Mouse (Mus musculus) myocyte (in vitro differentiated cells): ENCODE results near the gene Gm49601. TPM values are rescaled to one million over a fixed set of nuclear protein-coding genes. Genes with fewer than 3 reads are reported as not detected.

Experiments
- H3K27me3 ChIP-seq: one replicate; pipeline ENCODE4 v1.6.1; 2011; ENCODE audit not compliant: control insufficient read depth, insufficient read depth, insufficient read length
- H3K36me3 ChIP-seq: one replicate; pipeline ENCODE4 v1.6.1; 2011; ENCODE audit not compliant: control insufficient read depth, insufficient read depth
- H3K4me2 ChIP-seq: one replicate; pipeline ENCODE4 v1.6.1; 2011; ENCODE audit warnings: low read depth, control low read depth
- H3K4me3 ChIP-seq: one replicate; pipeline ENCODE4 v1.5.1; 2011; ENCODE audit warnings: mild to moderate bottlenecking, control low read depth, moderate library complexity
- H3K79me2 ChIP-seq: one replicate; pipeline ENCODE4 v1.6.1; 2011; ENCODE audit not compliant: control insufficient read depth, insufficient read depth
- H3ac ChIP-seq: one replicate; pipeline ENCODE4 v1.6.1; 2011; ENCODE audit not compliant: control insufficient read depth, insufficient read length
- CEBPB ChIP-seq: IDR thresholded peaks from 2 replicates; pipeline ENCODE4 v1.6.1; 2011; ENCODE audit warnings: mild to moderate bottlenecking, moderate library complexity; ENCODE audit not compliant: poor library complexity, insufficient read depth, severe bottlenecking
- E2F4 ChIP-seq: IDR thresholded peaks from one replicate; pipeline ENCODE4 v1.6.1; 2011; ENCODE audit warnings: mild to moderate bottlenecking, control low read depth, moderate library complexity; ENCODE audit not compliant: insufficient read depth
- MAX ChIP-seq: IDR thresholded peaks from one replicate; pipeline ENCODE4 v1.6.1; 2011; ENCODE audit warnings: low read depth, mild to moderate bottlenecking, control low read depth
- MYOD1 ChIP-seq, 3 experiments: IDR thresholded peaks; one replicate each; pipeline ENCODE4 v1.6.1; 2011; ENCODE audit warnings: control low read depth in 2 of 3, low read depth in 2 of 3, mild to moderate bottlenecking in 2 of 3, moderate library complexity in 1 of 3; ENCODE audit not compliant: insufficient read length in 2 of 3, control insufficient read depth in 1 of 3
- MYOG ChIP-seq, 3 experiments: IDR thresholded peaks; one replicate each; pipeline ENCODE4 v1.6.1; 2011; ENCODE audit warnings: control low read depth in 2 of 3, low read depth in 2 of 3, mild to moderate bottlenecking in 2 of 3; ENCODE audit not compliant: insufficient read length in 2 of 3, control insufficient read depth in 1 of 3, insufficient read depth in 1 of 3
- POLR2A ChIP-seq: IDR thresholded peaks from one replicate; pipeline ENCODE4 v1.6.1; 2011; ENCODE audit warnings: low read depth, mild to moderate bottlenecking, control low read depth, moderate library complexity; ENCODE audit not compliant: insufficient read length
- POLR2AphosphoS2 ChIP-seq: IDR thresholded peaks from one replicate; pipeline ENCODE4 v1.6.1; 2011; ENCODE audit warnings: low read depth, control low read depth; ENCODE audit not compliant: insufficient read length
- REST ChIP-seq: IDR thresholded peaks from one replicate; pipeline ENCODE4 v1.6.1; 2011; ENCODE audit warnings: mild to moderate bottlenecking, control low read depth, moderate library complexity; ENCODE audit not compliant: insufficient read depth, insufficient read length
- SRF ChIP-seq: IDR thresholded peaks from one replicate; pipeline ENCODE4 v1.6.1; 2011; ENCODE audit warnings: low read depth; ENCODE audit not compliant: control insufficient read depth, insufficient read length
- TCF12 ChIP-seq: IDR thresholded peaks from one replicate; pipeline ENCODE4 v1.6.1; 2011; ENCODE audit warnings: mild to moderate bottlenecking, control low read depth; ENCODE audit not compliant: poor library complexity, insufficient read depth, severe bottlenecking
- TCF3 ChIP-seq: IDR thresholded peaks from one replicate; pipeline ENCODE4 v1.6.1; 2011; ENCODE audit warnings: low read depth, control low read depth; ENCODE audit not compliant: insufficient read length
- USF1 ChIP-seq: IDR thresholded peaks from one replicate; pipeline ENCODE4 v1.6.1; 2011; ENCODE audit warnings: low read depth, mild to moderate bottlenecking, control low read depth, moderate library complexity
- polyA plus RNA-seq: library from polyadenylated mRNA; unstranded; fragments of >200 nt; fragmentation: generic; extraction: Trizol; gene quantifications from one replicate; pipeline ENCODE4 v1.2.1, GENCODE M21; 2012; ENCODE audit warnings: missing spikeins

Gene Gm49601
- polyA plus RNA-seq, 1 experiment: 11.4 TPM

DNA sequence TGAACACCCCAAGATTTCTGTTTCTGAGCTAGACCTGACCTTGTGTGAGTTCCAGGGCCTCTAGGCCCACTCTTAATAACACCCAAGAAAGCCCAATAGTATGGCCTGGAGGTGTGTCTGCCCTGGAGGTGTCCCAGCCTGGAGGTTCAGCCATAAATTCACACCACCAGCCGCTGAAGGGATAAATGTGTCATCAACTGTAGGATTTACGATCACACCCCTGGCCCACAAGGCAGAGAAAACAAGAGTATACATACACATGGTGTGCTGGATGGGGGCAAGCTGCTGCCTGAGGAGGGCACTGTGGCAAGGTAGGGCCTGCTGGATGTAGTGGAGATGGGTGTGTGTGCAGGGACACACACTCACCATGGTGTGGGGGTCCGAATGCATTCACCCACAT, 12.9 kb downstream of the Gm49601 start:
- no peaks in the 10 kb centered on the region for H3K79me2 ChIP-seq
- no peaks in the 10 kb centered on the region for H3K36me3 ChIP-seq
- H3K4me2 ChIP-seq: no peak overlapping the region
- peaks cover 5% of the 10 kb centered on the region for H3K27me3 ChIP-seq
- H3K4me3 ChIP-seq: no peak overlapping the region
- no peak for TF ChIP-seq POLR2A
- TF ChIP-seq MYOG (IDR thresholded peaks at IDR 0.05; ENCODE audit: control insufficient read depth in 1 of 3, insufficient read depth in 1 of 3, insufficient read length in 2 of 3, low read depth in 2 of 3): no peak
- no peak for TF ChIP-seq SRF
- no peak for TF ChIP-seq TCF3
- no peak for TF ChIP-seq MYOD1 (IDR thresholded peaks at IDR 0.05; ENCODE audit: control insufficient read depth in 1 of 3, insufficient read length in 2 of 3, low read depth in 2 of 3)
- no peak for TF ChIP-seq E2F4
- TF ChIP-seq POLR2AphosphoS2: no peak
- TF ChIP-seq MAX: no peak
- TF ChIP-seq CEBPB: no peak
- no peak for TF ChIP-seq TCF12
- no peak for TF ChIP-seq USF1
- no peak for TF ChIP-seq REST
- no peak overlapping the region for H3ac ChIP-seq

DNA sequence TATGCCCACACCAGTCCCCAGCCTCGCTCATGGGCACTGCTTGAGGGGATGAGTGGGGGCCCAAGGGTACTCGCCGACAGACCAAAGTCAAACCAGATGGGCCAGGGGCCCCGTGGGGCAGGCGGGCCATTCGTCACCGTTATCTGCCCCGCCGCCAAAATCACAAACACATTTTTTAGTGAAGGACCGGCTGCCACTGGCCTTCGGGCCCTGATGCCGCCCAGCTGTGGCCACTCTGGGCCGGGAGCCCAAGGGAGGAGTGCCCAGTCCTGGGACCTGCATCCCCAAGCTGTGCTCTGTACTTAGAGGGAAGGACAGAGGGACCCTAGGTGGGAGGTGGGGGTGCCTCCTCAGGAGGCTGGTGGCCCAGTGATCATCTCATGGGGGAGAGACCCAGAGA, 14.5 kb downstream of the Gm49601 start:
- Histone ChIP-seq H3ac (no peak overlapping the region), H3K27me3 (peaks cover 5% of the 10 kb centered on the region), H3K36me3 (no peaks in the 10 kb centered on the region), H3K4me2 (no peak overlapping the region), H3K4me3 (no peak overlapping the region), H3K79me2 (no peaks in the 10 kb centered on the region)
- TF ChIP-seq POLR2AphosphoS2 (no peak), E2F4 (no peak), CEBPB (no peak), POLR2A (no peak), MAX (no peak), REST (no peak), MYOG (IDR thresholded peaks at IDR 0.05; ENCODE audit: control insufficient read depth in 1 of 3, insufficient read depth in 1 of 3, insufficient read length in 2 of 3, low read depth in 2 of 3) (no peak), SRF (no peak), TCF12 (no peak), USF1 (no peak), MYOD1 (IDR thresholded peaks at IDR 0.05; ENCODE audit: control insufficient read depth in 1 of 3, insufficient read length in 2 of 3, low read depth in 2 of 3) (no peak)

GRCm38 (mm10) chr16:18609099-18609498, 17.1 kb downstream of the Gm49601 start:
- H3ac ChIP-seq: no peak overlapping the region
- no peak overlapping the region for H3K4me2 ChIP-seq
- no peaks in the 10 kb centered on the region for H3K79me2 ChIP-seq
- TF ChIP-seq E2F4 (no peak), SRF (no peak)
- H3K4me3 ChIP-seq: no peak overlapping the region
- H3K27me3 ChIP-seq: peaks cover 5% of the 10 kb centered on the region
- H3K36me3 ChIP-seq: no peaks in the 10 kb centered on the region

- Histone ChIP-seq H3K4me2 (no peak overlapping the region), H3K27me3 (peaks cover 5% of the 10 kb centered on the region), H3ac (no peak overlapping the region), H3K36me3 (no peaks in the 10 kb centered on the region), H3K4me3 (no peak overlapping the region), H3K79me2 (no peaks in the 10 kb centered on the region)
- TF ChIP-seq CEBPB (no peak), TCF3 (no peak), POLR2A (no peak), MAX (no peak), E2F4 (no peak), MYOD1 (IDR thresholded peaks at IDR 0.05; ENCODE audit: control insufficient read depth in 1 of 3, insufficient read length in 2 of 3, low read depth in 2 of 3) (no peak), USF1 (no peak), SRF (no peak), POLR2AphosphoS2 (no peak), TCF12 (no peak), MYOG (IDR thresholded peaks at IDR 0.05; ENCODE audit: control insufficient read depth in 1 of 3, insufficient read depth in 1 of 3, insufficient read length in 2 of 3, low read depth in 2 of 3) (no peak), REST (no peak)
These were observed 18.0 kb downstream of the Gm49601 start for GRCm38 (mm10) chr16:18608226-18608625.

- H3K79me2 ChIP-seq: no peaks in the 10 kb centered on the region
- no peaks in the 10 kb centered on the region for H3K36me3 ChIP-seq
- TF ChIP-seq TCF12 (no peak), SRF (no peak), POLR2A (no peak), CEBPB (no peak), USF1 (no peak), TCF3 (no peak), REST (no peak), POLR2AphosphoS2 (no peak), MYOD1 (IDR thresholded peaks at IDR 0.05; ENCODE audit: control insufficient read depth in 1 of 3, insufficient read length in 2 of 3, low read depth in 2 of 3) (no peak), MAX (no peak), MYOG (IDR thresholded peaks at IDR 0.05; ENCODE audit: control insufficient read depth in 1 of 3, insufficient read depth in 1 of 3, insufficient read length in 2 of 3, low read depth in 2 of 3) (no peak), E2F4 (no peak)
- H3K4me2 ChIP-seq: no peak overlapping the region
- H3ac ChIP-seq: no peak overlapping the region
- H3K4me3 ChIP-seq: no peak overlapping the region
- H3K27me3 ChIP-seq: peaks cover 5% of the 10 kb centered on the region
These were observed 20.5 kb downstream of the Gm49601 start for GRCm38 (mm10) chr16:18605705-18606104.
